Mouse (Mus musculus): ENCODE data around the gene Tenm4. TPM values are rescaled to one million over a fixed set of nuclear protein-coding genes. Genes with fewer than 3 reads are reported as not detected.

Gene Tenm4
- polyA plus RNA-seq, 1 experiment from 2014 or later = 11.4 TPM

- Histone ChIP-seq H3K9me3 (replicated peaks; ENCODE audit: control insufficient read depth, low read length) (no peaks in the 10 kb centered on the region), H3K4me3 (ENCODE audit: low read depth, low read length) (peak overlapping the region; percentile 35), H3K9ac (ENCODE audit: low read depth, low read length) (no peak overlapping the region), H3K36me3 (ENCODE audit: control insufficient read depth, insufficient read depth, low read length) (no peaks in the 10 kb centered on the region), H3K27ac (ENCODE audit: low read depth, low read length) (no peak overlapping the region), H3K4me1 (ENCODE audit: control insufficient read depth, insufficient read depth, low read length) (peaks cover 14% of the 10 kb centered on the region), H3K4me2 (peak overlapping the region; percentile 67), H3K27me3 (ENCODE audit: control insufficient read depth, insufficient read depth, low read length) (peaks cover 53% of the 10 kb centered on the region)
- no peak for ATAC-seq (replicated peaks; ENCODE audit: insufficient number of reproducible peaks, low FRiP score, low TSS enrichment)
- 22% methylated on average over 7 of the region's 7 CpGs for WGBS (ENCODE audit: insufficient replicate concordance)
Observed at GRCm38 (mm10) chr7:96644205-96644531, 473.1 kb downstream of the Tenm4 start.

DNA sequence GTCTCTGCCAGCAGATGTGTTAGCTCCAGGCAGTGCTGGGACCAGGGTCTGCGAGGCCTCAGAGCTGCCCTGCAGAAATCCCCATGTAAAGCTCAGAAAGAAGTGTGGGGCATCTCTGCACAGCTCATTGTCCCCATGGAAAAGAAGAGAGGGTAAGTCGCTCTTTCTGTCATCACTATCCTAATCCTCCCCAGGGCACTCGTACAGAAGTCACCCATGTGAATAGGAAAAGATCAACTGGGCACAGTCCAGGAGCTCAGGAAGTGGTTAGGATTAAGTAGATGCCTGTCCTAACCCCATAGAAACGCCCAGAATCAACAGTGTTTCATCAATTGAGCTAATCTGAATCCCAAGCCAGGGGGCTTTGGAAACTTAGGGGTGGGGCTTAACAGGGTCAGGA lies 476.6 kb downstream of the Tenm4 start:
- H3K9ac ChIP-seq (ENCODE audit: low read depth, low read length) = no peak overlapping the region
- no peaks in the 10 kb centered on the region for H3K36me3 ChIP-seq (ENCODE audit: control insufficient read depth, insufficient read depth, low read length)
- H3K4me3 ChIP-seq (ENCODE audit: low read depth, low read length) = no peak overlapping the region
- no peaks in the 10 kb centered on the region for H3K9me3 ChIP-seq (replicated peaks; ENCODE audit: control insufficient read depth, low read length)
- H3K4me1 ChIP-seq (ENCODE audit: control insufficient read depth, insufficient read depth, low read length) = peaks cover 36% of the 10 kb centered on the region
- H3K27ac ChIP-seq (ENCODE audit: low read depth, low read length) = no peak overlapping the region
- H3K4me2 ChIP-seq = 0 out of 2 replicates have a peak overlapping the region, but pooled peaks have one; percentile 11
- no peak for ATAC-seq (replicated peaks; ENCODE audit: insufficient number of reproducible peaks, low FRiP score, low TSS enrichment)
- H3K27me3 ChIP-seq (ENCODE audit: control insufficient read depth, insufficient read depth, low read length) = peaks cover 41% of the 10 kb centered on the region
- 20% methylated on average over 4 of the region's 4 CpGs for WGBS (ENCODE audit: insufficient replicate concordance)

GRCm38 (mm10) chr7:96648606-96649005 lies 477.6 kb downstream of the Tenm4 start:
- Histone ChIP-seq H3K4me1 (ENCODE audit: control insufficient read depth, insufficient read depth, low read length) (peaks cover 42% of the 10 kb centered on the region), H3K9me3 (replicated peaks; ENCODE audit: control insufficient read depth, low read length) (no peaks in the 10 kb centered on the region), H3K27ac (ENCODE audit: low read depth, low read length) (no peak overlapping the region), H3K4me2 (no peak overlapping the region), H3K4me3 (ENCODE audit: low read depth, low read length) (no peak overlapping the region), H3K27me3 (ENCODE audit: control insufficient read depth, insufficient read depth, low read length) (peaks cover 36% of the 10 kb centered on the region), H3K36me3 (ENCODE audit: control insufficient read depth, insufficient read depth, low read length) (no peaks in the 10 kb centered on the region), H3K9ac (ENCODE audit: low read depth, low read length) (no peak overlapping the region)
- ATAC-seq (replicated peaks; ENCODE audit: insufficient number of reproducible peaks, low FRiP score, low TSS enrichment) = no peak
- 44% methylated on average over 2 of the region's 2 CpGs for WGBS (ENCODE audit: insufficient replicate concordance)

- Histone ChIP-seq H3K36me3 (ENCODE audit: control insufficient read depth, insufficient read depth, low read length) (no peaks in the 10 kb centered on the region), H3K9ac (ENCODE audit: low read depth, low read length) (no peak overlapping the region), H3K4me1 (ENCODE audit: control insufficient read depth, insufficient read depth, low read length) (peaks cover 45% of the 10 kb centered on the region), H3K4me3 (ENCODE audit: low read depth, low read length) (no peak overlapping the region), H3K9me3 (replicated peaks; ENCODE audit: control insufficient read depth, low read length) (no peaks in the 10 kb centered on the region), H3K4me2 (no peak overlapping the region), H3K27me3 (ENCODE audit: control insufficient read depth, insufficient read depth, low read length) (peaks cover 38% of the 10 kb centered on the region), H3K27ac (ENCODE audit: low read depth, low read length) (no peak overlapping the region)
- no peak for ATAC-seq (replicated peaks; ENCODE audit: insufficient number of reproducible peaks, low FRiP score, low TSS enrichment)
- 74% methylated on average over 7 of the region's 7 CpGs for WGBS (ENCODE audit: insufficient replicate concordance)
Observed at GRCm38 (mm10) chr7:96649171-96649570, 478.1 kb downstream of the Tenm4 start.

GRCm38 (mm10) chr7:96650435-96650834 lies 479.4 kb downstream of the Tenm4 start:
- H3K9me3 ChIP-seq (replicated peaks; ENCODE audit: control insufficient read depth, low read length) = no peaks in the 10 kb centered on the region
- H3K27ac ChIP-seq (ENCODE audit: low read depth, low read length) = no peak overlapping the region
- H3K4me3 ChIP-seq (ENCODE audit: low read depth, low read length) = no peak overlapping the region
- peaks cover 37% of the 10 kb centered on the region for H3K27me3 ChIP-seq (ENCODE audit: control insufficient read depth, insufficient read depth, low read length)
- no peak for ATAC-seq (replicated peaks; ENCODE audit: insufficient number of reproducible peaks, low FRiP score, low TSS enrichment)
- H3K36me3 ChIP-seq (ENCODE audit: control insufficient read depth, insufficient read depth, low read length) = no peaks in the 10 kb centered on the region
- H3K4me1 ChIP-seq (ENCODE audit: control insufficient read depth, insufficient read depth, low read length) = peaks cover 54% of the 10 kb centered on the region
- 57% methylated on average over 2 of the region's 2 CpGs for WGBS (ENCODE audit: insufficient replicate concordance)
- no peak overlapping the region for H3K4me2 ChIP-seq
- no peak overlapping the region for H3K9ac ChIP-seq (ENCODE audit: low read depth, low read length)

GRCm38 (mm10) chr7:96651055-96651454 lies 480.0 kb downstream of the Tenm4 start:
- WGBS (ENCODE audit: insufficient replicate concordance) = 30% methylated on average over 6 of the region's 6 CpGs
- H3K4me1 ChIP-seq (ENCODE audit: control insufficient read depth, insufficient read depth, low read length) = peaks cover 54% of the 10 kb centered on the region
- peaks cover 40% of the 10 kb centered on the region for H3K27me3 ChIP-seq (ENCODE audit: control insufficient read depth, insufficient read depth, low read length)
- H3K27ac ChIP-seq (ENCODE audit: low read depth, low read length) = no peak overlapping the region
- H3K4me2 ChIP-seq = no peak overlapping the region
- no peak for ATAC-seq (replicated peaks; ENCODE audit: insufficient number of reproducible peaks, low FRiP score, low TSS enrichment)
- no peaks in the 10 kb centered on the region for H3K36me3 ChIP-seq (ENCODE audit: control insufficient read depth, insufficient read depth, low read length)
- no peak overlapping the region for H3K4me3 ChIP-seq (ENCODE audit: low read depth, low read length)
- no peaks in the 10 kb centered on the region for H3K9me3 ChIP-seq (replicated peaks; ENCODE audit: control insufficient read depth, low read length)
- H3K9ac ChIP-seq (ENCODE audit: low read depth, low read length) = no peak overlapping the region

DNA sequence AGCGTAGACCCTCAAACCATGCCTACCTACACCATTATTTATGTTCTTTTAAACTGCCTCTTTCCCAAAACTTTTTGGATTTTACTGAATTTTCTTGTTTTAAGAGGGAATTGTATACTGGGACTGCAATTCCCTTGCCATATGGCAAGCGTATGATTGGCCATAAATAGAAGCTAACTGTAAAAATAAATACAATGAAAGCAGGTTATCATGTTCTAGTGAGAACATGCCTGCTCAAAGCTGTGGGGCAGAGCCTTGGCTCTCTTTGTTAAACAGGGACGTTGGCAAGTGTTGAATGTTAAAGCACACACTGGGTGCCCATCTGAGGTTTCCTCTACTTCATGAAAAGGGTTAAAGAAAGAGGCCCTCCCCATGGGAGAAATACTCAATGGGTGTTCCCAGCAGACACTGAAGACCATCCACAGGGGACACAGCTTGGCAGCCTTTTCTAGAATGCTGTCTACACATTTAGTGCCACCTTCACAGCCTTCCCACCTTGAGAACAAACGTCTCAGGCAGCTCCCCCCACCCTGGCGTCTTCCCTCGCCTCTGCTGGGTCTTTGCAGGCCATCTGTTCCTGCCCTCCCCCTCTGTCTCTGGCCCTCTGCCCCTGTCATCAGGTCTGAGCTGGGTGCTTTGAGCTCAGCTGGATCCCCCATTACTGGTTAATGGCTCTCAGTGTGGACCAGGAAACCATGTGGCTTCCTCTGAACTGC lies 480.7 kb downstream of the Tenm4 start:
- 25% methylated on average over 6 of the region's 6 CpGs for WGBS (ENCODE audit: insufficient replicate concordance)
- H3K9me3 ChIP-seq (replicated peaks; ENCODE audit: control insufficient read depth, low read length) = no peaks in the 10 kb centered on the region
- peaks cover 54% of the 10 kb centered on the region for H3K4me1 ChIP-seq (ENCODE audit: control insufficient read depth, insufficient read depth, low read length)
- H3K36me3 ChIP-seq (ENCODE audit: control insufficient read depth, insufficient read depth, low read length) = no peaks in the 10 kb centered on the region
- no peak overlapping the region for H3K27ac ChIP-seq (ENCODE audit: low read depth, low read length)
- ATAC-seq (replicated peaks; ENCODE audit: insufficient number of reproducible peaks, low FRiP score, low TSS enrichment) = no peak
- no peak overlapping the region for H3K4me3 ChIP-seq (ENCODE audit: low read depth, low read length)
- no peak overlapping the region for H3K9ac ChIP-seq (ENCODE audit: low read depth, low read length)
- H3K4me2 ChIP-seq = no peak overlapping the region
- peaks cover 41% of the 10 kb centered on the region for H3K27me3 ChIP-seq (ENCODE audit: control insufficient read depth, insufficient read depth, low read length)

GRCm38 (mm10) chr7:96652844-96653243 lies 481.8 kb downstream of the Tenm4 start:
- no peak overlapping the region for H3K4me3 ChIP-seq (ENCODE audit: low read depth, low read length)
- no peak overlapping the region for H3K27ac ChIP-seq (ENCODE audit: low read depth, low read length)
- no peak overlapping the region for H3K9ac ChIP-seq (ENCODE audit: low read depth, low read length)
- H3K4me2 ChIP-seq = no peak overlapping the region
- peaks cover 33% of the 10 kb centered on the region for H3K27me3 ChIP-seq (ENCODE audit: control insufficient read depth, insufficient read depth, low read length)
- H3K36me3 ChIP-seq (ENCODE audit: control insufficient read depth, insufficient read depth, low read length) = no peaks in the 10 kb centered on the region
- ATAC-seq (replicated peaks; ENCODE audit: insufficient number of reproducible peaks, low FRiP score, low TSS enrichment) = no peak
- no peaks in the 10 kb centered on the region for H3K9me3 ChIP-seq (replicated peaks; ENCODE audit: control insufficient read depth, low read length)
- 17% methylated on average over 3 of the region's 3 CpGs for WGBS (ENCODE audit: insufficient replicate concordance)
- H3K4me1 ChIP-seq (ENCODE audit: control insufficient read depth, insufficient read depth, low read length) = peaks cover 56% of the 10 kb centered on the region

DNA sequence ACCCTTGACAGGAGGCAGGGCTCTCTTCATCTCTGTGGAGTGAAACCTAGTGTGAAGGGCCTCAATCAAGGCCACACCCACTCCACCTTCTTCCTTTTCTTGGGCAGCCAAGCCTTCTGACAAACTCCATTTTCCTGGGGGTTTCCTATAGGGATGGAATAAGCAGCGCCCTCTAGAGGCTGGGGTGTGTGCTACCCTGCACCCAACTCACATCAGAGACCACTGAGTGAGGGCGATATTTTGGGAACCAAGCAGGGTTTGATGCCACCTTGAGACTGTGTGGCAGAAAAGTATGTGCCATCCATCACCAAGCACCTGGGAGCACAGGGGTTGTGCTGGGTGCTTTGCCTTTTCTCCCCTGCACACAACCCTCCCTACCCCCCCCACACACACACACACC lies 483.2 kb downstream of the Tenm4 start:
- no peaks in the 10 kb centered on the region for H3K9me3 ChIP-seq (replicated peaks; ENCODE audit: control insufficient read depth, low read length)
- no peaks in the 10 kb centered on the region for H3K36me3 ChIP-seq (ENCODE audit: control insufficient read depth, insufficient read depth, low read length)
- 51% methylated on average over 2 of the region's 2 CpGs for WGBS (ENCODE audit: insufficient replicate concordance)
- no peak overlapping the region for H3K9ac ChIP-seq (ENCODE audit: low read depth, low read length)
- ATAC-seq (replicated peaks; ENCODE audit: insufficient number of reproducible peaks, low FRiP score, low TSS enrichment) = no peak
- peaks cover 49% of the 10 kb centered on the region for H3K4me1 ChIP-seq (ENCODE audit: control insufficient read depth, insufficient read depth, low read length)
- no peak overlapping the region for H3K4me2 ChIP-seq
- H3K4me3 ChIP-seq (ENCODE audit: low read depth, low read length) = no peak overlapping the region
- H3K27ac ChIP-seq (ENCODE audit: low read depth, low read length) = no peak overlapping the region
- H3K27me3 ChIP-seq (ENCODE audit: control insufficient read depth, insufficient read depth, low read length) = peaks cover 38% of the 10 kb centered on the region

Measured in heart, embryonic 11.5 days (tissue).